Mouse (Mus musculus): Measurements from ENCODE around the gene Prex1.

The Prex1 gene

DNA sequence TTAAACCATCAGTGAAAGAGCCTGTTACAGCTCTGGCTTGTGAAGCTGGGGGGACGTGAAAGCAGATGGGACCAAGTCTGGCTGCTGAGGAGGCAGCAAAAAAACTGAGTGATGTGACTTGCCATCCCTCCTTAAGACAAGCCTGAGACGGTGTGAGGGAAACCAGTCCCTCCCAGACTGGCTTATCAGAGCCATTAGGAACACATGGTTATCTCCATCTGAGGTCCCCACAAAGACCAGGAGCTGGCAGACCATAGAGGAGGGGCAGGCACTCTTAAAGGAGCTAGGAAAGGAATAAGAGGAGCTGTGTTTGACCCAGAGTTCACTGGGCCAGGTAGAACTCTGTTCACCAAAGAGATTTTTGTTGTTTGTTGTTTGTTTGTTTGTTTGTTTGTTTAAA, 7.1 kb downstream of the Prex1 start:
- CTCF ChIA-PET = no interaction called here
- POLR2A ChIA-PET = interaction anchor here in 2 of 4 experiments (0.6 to 3.0 kb wide), 3 partner anchors 24 to 34 kb away, joined by 4 to 5 read pairs (median 4); no protein-coding TSS in a partner anchor

DNA sequence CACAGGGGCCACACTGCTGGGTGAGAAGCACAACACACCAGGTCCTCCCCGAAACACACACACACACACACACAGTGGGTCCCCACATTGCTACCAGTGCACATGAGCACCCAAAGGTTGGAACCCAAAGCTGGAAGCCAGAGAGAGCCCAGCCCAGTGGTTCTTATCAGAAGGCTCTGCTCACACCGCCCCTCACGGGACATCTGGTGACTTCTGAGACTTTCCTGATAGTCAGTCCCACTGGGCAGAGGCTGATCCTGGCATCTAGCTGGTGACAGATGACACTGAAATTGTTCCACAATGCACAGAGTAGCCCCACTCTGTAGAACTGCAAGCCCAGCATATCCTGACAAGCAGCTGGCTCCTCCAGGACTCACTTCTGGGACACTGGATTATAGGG, 10.1 kb downstream of the Prex1 start:
- ChIA-PET POLR2A (interaction anchor here in 3 of 4 experiments (0.5 to 5.5 kb wide), 3 partner anchors 10 to 340 kb away, joined by 3 to 36 read pairs (median 4); partner anchors contain the start of gene Prex1 (in 1 of the 3)), CTCF (no interaction called here)

DNA sequence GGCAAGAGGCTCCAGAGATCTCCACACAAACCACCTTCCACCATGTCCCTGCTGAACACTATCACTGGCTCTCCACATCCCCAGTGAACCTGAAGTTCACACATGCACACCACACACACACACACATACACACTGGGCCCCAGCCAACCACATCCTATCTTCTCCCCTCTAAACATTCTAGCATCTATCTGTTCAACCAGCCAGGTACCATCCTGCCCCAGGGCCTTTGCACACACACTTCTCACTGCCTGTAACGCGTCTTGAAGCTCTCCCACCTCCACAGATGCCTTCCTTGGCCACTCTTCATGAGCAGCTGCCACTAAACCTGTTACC, 11.6 kb downstream of the Prex1 start:
- CTCF ChIA-PET = interaction anchor here in 1 of 4 experiments (0.6 kb wide), 1 partner anchor 588 kb away, joined by 3 read pairs; no protein-coding TSS in a partner anchor
- POLR2A ChIA-PET = interaction anchor here in 2 of 4 experiments (1.1 to 5.5 kb wide), 3 partner anchors 11 to 48 kb away, joined by 3 to 36 read pairs (median 3); partner anchors contain the start of gene Prex1 (in 2 of the 2)

DNA sequence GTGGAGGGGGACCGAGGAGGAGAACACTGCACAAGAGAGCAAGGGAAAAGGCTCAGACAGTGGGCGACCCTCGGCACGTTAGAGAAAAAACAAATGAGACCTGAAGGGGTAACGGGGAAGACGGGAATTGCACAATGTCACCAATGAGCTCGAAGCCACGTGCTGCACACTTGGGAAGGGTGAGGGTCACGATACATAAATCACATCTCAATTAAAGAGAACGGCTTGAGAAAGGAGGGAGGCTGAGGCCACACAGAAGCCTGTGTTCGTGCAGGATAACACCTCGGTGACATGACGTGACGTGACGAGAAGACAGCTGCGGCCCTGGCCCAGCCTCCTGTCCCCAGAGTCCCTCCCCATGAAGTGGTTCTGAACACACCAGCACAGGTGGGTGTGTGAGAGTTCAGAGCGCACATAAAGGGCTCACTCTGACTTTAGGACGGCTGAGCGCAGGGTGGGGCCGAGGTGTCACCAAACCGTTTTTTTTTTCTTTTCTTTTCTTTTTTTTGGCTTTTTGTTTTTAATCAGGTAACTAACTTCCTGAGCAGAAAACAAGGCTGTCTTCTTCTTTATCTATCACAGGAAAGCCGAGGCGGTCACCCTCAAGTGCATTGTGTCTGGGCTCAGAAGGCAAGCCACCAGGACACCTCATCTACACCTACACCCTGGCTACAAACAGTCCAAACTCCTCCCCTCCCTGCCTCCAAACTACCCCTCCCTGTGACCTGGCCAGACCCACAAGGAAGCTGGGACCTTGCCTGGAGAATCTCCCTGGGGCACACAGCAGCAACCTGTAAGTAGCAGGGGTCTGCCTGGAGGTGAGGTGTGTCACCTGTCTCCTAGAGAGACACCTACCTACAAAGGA, 12.2 kb downstream of the Prex1 start:
- ChIA-PET POLR2A (interaction anchor here in 2 of 4 experiments (0.6 to 5.5 kb wide), 8 partner anchors 10 to 48 kb away, joined by 3 to 36 read pairs (median 3); partner anchors contain the start of gene Prex1 (in 2 of the 2)), CTCF (no interaction called here)

DNA sequence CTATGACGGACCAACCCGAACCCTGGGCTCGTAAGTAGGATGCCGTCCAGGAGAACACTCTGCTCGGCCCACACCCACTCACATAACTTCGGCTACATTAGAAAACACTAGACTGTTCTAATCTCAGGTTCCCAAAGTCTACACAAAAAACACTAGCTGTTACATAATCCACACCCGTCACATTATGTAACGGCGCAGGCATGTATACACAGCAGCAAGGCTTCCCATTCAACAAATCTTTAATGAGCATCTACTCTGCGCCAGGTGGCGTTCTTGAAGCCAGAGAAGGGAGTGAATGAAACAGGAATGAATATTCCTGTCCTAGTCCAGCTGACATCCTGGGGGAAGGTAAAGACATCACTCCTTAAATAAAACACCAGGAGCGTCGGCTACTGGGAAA, 12.9 kb downstream of the Prex1 start:
- POLR2A ChIA-PET = interaction anchor here in 2 of 4 experiments (0.6 to 5.5 kb wide), 6 partner anchors 9 to 25 kb away, joined by 3 to 36 read pairs (median 6); partner anchors contain the start of gene Prex1 (in 1 of the 2)

DNA sequence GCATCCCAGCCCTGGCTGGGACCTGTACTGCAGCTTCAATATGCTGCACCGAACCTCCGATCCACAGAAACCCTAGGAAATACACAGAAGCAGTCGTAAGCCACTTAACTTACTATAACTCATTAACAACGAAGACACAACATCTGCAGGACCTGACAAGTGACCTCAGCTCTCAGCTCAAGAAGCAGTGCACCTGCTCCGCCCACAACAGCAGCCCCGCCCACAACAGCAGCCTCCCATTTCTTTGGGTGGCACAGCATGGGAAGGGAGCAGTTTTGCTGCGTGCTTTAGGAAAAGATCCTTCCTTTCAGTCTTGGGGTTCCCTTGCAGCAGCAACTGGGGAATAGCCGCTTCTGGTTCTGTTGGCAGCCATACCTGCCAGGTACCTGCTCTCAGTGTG, 13.5 kb downstream of the Prex1 start:
- ChIA-PET CTCF (interaction anchor here in 1 of 4 experiments (0.6 to 0.8 kb wide), 3 partner anchors 70 to 107 kb away, joined by 3 read pairs; no protein-coding TSS in a partner anchor), POLR2A (interaction anchor here in 3 of 4 experiments (0.5 to 5.5 kb wide), 10 partner anchors 8 to 65 kb away, joined by 3 to 36 read pairs (median 5); partner anchors contain the start of gene Prex1 (in 2 of the 3))

More for the DNA sequence above, 12.9 kb downstream of the Prex1 start:
- CTCF ChIA-PET = no interaction called here

DNA sequence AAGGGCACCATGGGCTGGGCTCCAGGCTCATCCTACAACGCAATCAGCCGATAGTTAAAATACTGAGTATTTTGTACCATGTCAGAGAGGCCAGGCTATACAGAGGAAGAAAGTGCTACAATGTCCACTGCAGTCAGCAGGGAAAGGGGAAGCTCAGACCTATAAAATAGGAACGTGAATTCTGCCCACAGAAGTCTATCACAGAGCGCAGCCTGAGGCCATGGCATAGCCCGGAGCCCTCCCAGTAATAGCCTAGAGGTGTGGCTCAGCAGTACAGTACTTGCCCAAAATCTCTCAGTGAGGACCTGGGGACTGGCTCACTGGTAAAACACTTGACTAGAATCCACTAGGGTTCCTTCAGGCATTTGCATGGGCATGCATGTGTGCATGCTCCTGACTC, 14.1 kb downstream of the Prex1 start:
- CTCF ChIA-PET = interaction anchor here in 1 of 4 experiments (0.6 to 0.8 kb wide), 3 partner anchors 71 to 107 kb away, joined by 3 read pairs; no protein-coding TSS in a partner anchor
- POLR2A ChIA-PET = interaction anchor here in 3 of 4 experiments (0.5 to 5.5 kb wide), 9 partner anchors 9 to 66 kb away, joined by 3 to 36 read pairs (median 5); partner anchors contain the start of gene Prex1 (in 2 of the 3)

DNA sequence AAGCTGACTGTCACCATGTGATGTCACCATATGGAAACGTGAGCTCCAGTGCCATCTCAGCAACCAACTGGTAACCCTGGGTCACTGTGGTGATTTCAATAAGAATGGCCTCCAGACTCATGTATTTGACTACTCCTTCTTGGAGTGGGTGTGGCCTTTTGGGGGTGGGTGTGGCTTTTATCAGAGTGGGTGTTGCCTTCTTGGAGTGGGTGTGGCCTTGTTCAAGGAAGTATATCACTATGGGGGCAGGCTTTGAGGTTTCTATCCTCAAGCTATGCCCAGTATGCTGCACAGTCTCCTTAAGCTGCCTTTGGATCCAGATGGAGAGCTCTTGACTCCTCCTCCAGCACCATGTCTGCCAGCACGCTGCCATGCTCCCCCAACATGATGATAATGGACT, 19.0 kb downstream of the Prex1 start:
- ChIA-PET POLR2A (interaction anchor here (0.5 to 2.2 kb wide), 20 partner anchors 10 to 212 kb away, joined by 3 to 21 read pairs (median 4); partner anchors contain the start of genes Prex1 (in 2 of the 4) and Cse1l (in 1 of the 4)), CTCF (interaction anchor here in 1 of 4 experiments (0.5 kb wide), 1 partner anchor 358 kb away, joined by 3 read pairs; no protein-coding TSS in a partner anchor)

DNA sequence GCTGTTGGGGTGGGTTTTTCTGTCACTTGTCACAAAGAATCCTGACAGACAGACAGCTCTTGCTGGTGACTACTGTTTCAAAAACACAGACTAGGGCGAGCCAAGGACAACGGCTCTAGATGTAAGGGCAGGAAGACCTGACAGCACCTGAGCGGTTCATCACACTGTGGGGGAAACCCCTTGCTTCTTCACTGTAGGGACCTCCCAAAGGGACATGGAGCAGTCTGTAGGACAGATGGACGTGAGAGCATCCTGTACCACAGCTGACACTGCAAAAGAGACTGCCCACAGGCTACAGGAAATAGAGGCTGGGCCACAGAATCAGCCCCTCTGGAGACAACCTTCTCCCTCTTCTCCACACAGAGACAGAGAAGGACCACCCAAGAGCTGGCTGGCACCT, 20.2 kb downstream of the Prex1 start:
- CTCF ChIA-PET = no interaction called here
- POLR2A ChIA-PET = interaction anchor here in 1 of 4 experiments (1.2 to 1.8 kb wide), 2 partner anchors 18 to 23 kb away, joined by 3 to 8 read pairs; no protein-coding TSS in a partner anchor

DNA sequence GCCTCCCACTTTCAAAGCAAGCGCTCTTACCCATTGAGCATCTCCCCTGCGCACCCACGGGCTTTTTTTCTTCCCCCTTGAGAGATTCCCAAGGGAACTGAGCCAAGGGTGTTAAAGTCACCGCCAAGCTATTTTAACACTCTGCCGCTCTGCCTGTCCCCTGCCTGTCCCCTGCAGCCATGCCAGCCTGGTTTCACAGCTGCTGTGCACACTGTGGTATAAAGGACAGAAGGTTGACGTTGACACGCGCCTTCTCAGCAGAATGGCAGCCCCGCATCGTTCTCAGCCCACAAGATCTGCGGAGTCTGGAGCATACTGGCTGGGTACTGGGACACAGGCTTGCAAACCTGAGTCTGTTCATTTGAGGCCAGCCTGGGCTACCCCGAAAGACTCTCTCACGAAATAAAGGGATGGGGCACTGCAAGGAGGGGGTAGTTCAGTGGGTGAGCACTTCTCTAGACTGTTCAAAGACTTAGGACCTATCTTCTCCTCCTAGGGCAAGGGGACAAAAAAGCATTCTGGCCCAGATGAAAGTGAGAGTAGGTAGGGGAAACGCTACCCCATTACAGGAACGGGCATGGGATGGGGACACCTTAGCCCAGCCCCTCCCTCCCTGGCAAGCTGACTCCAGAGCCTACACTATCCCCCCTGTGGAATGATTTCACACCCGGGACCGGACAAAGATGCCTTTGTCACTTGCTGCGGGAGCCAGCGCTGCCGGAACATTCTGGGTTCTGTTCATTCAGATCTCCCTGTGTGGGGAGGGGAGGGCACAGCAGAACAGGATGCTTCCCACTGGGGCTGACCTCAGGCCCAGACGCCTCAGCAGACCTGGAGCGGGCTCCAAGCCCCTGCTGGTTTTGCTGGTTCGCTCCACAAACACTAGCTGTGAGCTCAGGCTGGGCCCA, 21.8 kb downstream of the Prex1 start:
- CTCF ChIA-PET = interaction anchor here in 2 of 4 experiments (1.0 to 1.1 kb wide), 2 partner anchors 85 to 89 kb away, joined by 3 read pairs; no protein-coding TSS in a partner anchor
- POLR2A ChIA-PET = interaction anchor here in 3 of 4 experiments (0.5 to 1.8 kb wide), 6 partner anchors 9 to 70 kb away, joined by 3 to 8 read pairs (median 3); no protein-coding TSS in a partner anchor

DNA sequence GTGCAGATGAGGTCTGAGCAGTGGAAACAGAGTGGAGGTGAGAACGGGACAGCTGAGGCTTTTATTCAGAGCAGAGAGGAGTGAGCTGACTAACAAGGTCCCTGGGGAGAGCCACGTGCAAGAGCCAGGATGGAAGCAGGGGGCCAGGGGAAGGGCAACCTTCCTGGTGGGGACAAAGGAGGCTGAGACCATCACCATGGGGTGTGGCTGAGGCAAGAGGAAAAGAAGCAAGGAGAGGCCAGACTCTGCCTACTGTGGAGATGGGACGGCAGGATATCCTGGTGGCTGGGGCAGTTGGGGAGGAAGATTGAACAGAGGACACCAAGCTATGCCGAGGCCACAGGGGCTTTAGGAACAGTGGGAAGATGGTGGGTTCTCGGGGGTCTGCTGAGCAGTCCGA, 26.7 kb downstream of the Prex1 start:
- ChIA-PET CTCF (interaction anchor here in 1 of 4 experiments (0.6 kb wide), 1 partner anchor 39 kb away, joined by 3 read pairs; no protein-coding TSS in a partner anchor), POLR2A (interaction anchor here in 3 of 4 experiments (0.5 to 1.0 kb wide), 4 partner anchors 11 to 374 kb away, joined by 3 to 5 read pairs (median 4); no protein-coding TSS in a partner anchor)

DNA sequence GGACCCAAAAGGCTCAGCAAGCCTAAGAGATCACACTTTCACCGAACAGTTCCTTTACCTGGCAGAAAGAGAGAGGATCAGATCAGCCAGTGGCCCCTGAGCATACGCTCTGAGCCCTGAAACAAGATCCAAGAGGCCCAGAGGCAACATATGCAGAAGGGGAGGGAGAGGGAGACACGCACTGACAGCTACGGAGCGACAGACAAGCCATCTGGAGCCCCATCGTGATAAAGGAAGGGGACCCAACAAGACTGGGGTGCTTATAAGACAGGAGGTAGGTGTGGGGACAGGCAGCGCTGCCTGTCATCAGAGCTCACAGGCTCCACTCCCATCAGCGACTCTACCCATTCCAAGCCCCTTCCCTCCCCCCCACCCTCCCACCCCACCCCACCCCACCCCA, 27.8 kb downstream of the Prex1 start:
- ChIA-PET POLR2A (interaction anchor here in 1 of 4 experiments (0.6 to 0.7 kb wide), 2 partner anchors 283 to 328 kb away, joined by 5 to 13 read pairs; no protein-coding TSS in a partner anchor), CTCF (interaction anchor here in 1 of 4 experiments (0.6 kb wide), 1 partner anchor 101 kb away, joined by 4 read pairs; no protein-coding TSS in a partner anchor)

DNA sequence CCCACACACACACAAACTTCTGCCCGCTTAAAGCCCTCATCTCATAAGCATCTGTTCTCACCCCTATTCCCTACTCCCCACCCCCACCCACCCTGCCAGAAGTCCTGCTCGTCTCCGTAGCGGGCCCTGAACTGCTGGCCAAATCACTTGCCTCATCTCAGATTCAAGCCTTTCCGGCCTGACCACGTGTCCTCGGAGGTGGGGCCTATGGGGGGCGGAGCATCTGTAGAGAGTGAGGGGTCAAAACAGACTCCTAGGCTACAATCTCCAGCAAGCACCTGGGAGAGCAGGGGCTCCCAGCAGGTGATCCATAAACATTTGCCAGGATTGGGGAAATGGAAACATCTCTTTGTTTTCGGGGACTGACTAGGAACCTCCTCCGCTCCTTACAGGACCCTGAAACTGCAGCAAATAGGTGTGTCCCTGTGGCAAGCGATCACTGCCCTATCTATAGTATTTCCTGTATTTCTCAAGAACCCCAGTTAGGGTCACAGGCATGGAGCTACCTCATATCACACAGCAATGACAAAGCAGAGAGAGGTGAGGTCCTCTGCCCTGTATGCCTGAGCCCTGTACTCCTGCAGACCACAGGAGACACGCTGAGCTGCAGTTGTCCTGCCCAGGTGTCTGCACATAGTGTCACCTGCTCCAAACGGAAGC, 29.6 kb downstream of the Prex1 start:
- POLR2A ChIA-PET = interaction anchor here in 3 of 4 experiments (0.6 to 3.6 kb wide), 17 partner anchors 9 to 379 kb away, joined by 3 to 22 read pairs (median 4); partner anchors contain the start of genes Prex1 (in 1 of the 3) and Znfx1 (in 1 of the 3)
- CTCF ChIA-PET = interaction anchor here in 3 of 4 experiments (1.0 to 1.6 kb wide), 4 partner anchors 8 to 92 kb away, joined by 3 to 5 read pairs (median 4); no protein-coding TSS in a partner anchor

DNA sequence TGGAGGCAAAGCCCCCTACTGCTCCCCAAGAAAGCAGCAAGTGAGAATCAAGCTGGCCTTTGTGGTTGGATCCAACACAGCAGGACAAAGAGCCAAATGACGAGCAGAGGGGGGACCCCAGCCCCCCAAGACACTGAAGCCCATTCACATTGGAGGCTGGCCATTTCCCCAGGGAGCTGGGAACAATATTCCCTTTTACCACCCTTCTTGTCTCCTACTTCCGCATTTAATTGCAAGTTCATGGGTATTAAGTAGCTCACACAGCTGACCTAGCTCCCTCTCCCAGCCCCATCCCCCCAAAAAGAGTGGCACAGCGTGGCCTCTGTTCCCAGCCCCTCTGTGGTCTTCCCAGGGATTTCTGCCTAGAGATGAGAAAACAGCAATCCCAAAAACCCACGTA, 30.8 kb downstream of the Prex1 start:
- CTCF ChIA-PET = interaction anchor here in 3 of 4 experiments (0.5 to 1.3 kb wide), 3 partner anchors 90 to 127 kb away, joined by 3 to 4 read pairs (median 3); partner anchors contain the start of gene Trp53rkb (in 1 of the 3)
- POLR2A ChIA-PET = interaction anchor here in 2 of 4 experiments (0.6 to 3.6 kb wide), 12 partner anchors 8 to 216 kb away, joined by 3 to 22 read pairs (median 4); partner anchors contain the start of gene Prex1 (in 1 of the 2)

DNA sequence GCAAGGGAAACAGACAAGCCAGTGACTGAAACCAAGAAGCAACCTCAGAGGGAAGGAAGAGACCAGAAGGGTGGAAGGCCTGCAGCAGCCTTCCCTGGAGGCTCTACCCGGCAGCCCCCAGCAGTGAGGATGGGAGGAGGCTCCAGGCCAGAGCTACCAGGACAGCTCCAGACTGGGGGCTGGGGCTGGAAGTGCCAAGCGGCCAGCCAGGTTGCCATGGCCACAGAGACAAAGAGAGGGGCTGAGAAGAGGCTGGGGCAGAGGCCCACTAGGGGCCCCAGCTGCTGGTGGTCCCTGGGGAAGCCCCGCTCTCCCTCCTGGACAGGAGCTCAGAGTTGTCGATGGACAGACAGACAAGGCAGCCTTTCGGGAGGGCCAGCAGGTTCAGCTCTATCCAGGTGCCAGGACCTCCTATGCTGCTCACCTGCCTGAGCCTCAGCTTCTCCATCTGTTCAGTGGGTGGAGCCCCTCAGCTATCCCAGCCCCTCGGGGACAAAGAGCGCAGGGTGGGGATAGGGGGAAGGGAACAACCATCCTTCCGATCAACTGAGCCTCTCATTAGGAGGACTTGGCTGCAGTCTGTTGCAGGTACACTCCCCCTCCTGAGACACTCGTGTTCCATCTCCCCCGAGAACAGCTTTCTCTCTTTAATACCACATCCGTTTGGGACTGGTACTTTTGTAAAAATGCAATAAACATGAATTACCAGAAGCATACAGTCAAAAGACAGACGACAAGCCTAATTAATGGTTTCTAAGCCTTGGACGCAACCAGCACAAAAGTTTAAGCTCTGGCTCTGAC, 34.5 kb downstream of the Prex1 start:
- ChIA-PET POLR2A (interaction anchor here in 2 of 4 experiments (0.7 to 1.8 kb wide), 5 partner anchors 12 to 264 kb away, joined by 3 to 12 read pairs (median 4); no protein-coding TSS in a partner anchor), CTCF (interaction anchor here (0.5 to 1.1 kb wide), 7 partner anchors 25 to 574 kb away, joined by 3 to 6 read pairs (median 3); no protein-coding TSS in a partner anchor)

DNA sequence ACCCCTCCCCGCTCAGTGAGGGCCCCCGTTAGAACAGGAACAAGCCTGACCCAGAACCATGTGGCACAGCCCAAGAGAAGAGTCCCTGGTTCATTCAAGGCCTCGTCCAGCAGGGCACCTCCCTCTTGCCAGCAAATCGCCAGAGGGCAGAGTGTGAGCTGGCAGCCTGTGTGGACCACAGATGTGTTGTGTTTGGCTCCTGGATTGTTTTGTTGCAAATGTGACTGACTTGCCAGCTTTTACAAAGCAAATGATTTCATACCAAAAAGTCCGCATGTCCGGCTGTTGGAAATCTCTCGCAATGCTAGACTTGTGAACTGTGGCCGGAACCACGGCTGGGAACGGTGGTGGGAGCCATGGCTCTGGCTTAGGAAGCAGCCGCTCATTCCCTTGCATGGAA, 36.7 kb downstream of the Prex1 start:
- ChIA-PET POLR2A (interaction anchor here in 1 of 4 experiments (0.6 kb wide), 1 partner anchor 314 kb away, joined by 4 read pairs; no protein-coding TSS in a partner anchor), CTCF (no interaction called here)

Data from embryonic stem cell, embryonic (primary cell).